Mouse (Mus musculus) heart, postnatal 0 days (tissue): ENCODE results near the gene Lypd9. TPM values are rescaled to one million over a fixed set of nuclear protein-coding genes. Genes with fewer than 3 reads are reported as not detected.
"Not testable (repeated sequence)": the region's sequence is repeated elsewhere in the genome, so short reads cannot be mapped to it uniquely, and the experiment has no call there.

Experiments used
- ATAC-seq: fragments of 200-750 bp; cut with Nextera tagmentation; 2 replicates; pipeline ENCODE4 v1.8.0; 2017; ENCODE audit warnings: low read depth, moderate number of reproducible peaks, moderate library complexity; ENCODE audit not compliant: insufficient read depth
- DNase-seq: peaks from one replicate; pipeline ENCODE4 v3.0.0-alpha.2; 2016; ENCODE audit warnings: low spot score
- H3K27ac ChIP-seq: fragments of 300-500 bp; sonication (generic); 2 replicates; pipeline ENCODE4 v1.5.1; 2014; ENCODE audit warnings: low read depth, mild to moderate bottlenecking
- H3K27me3 ChIP-seq: fragments of 300-500 bp; sonication (generic); 2 replicates; pipeline ENCODE4 v1.6.1; 2014; ENCODE audit warnings: low read length, mixed read lengths; ENCODE audit not compliant: control insufficient read depth, insufficient read depth
- H3K36me3 ChIP-seq: fragments of 300-500 bp; sonication (generic); replicated peaks from 2 replicates; pipeline ENCODE4 v1.6.1; 2014; ENCODE audit warnings: low read length, mixed read lengths; ENCODE audit not compliant: control insufficient read depth, insufficient read depth
- H3K4me1 ChIP-seq: fragments of 300-500 bp; sonication (generic); 2 replicates; pipeline ENCODE4 v1.6.1; 2014; ENCODE audit warnings: antibody characterized with exemption; ENCODE audit not compliant: control insufficient read depth, insufficient read depth
- H3K4me2 ChIP-seq: fragments of 300-500 bp; sonication (generic); 2 replicates; pipeline ENCODE4 v1.6.1; 2014; ENCODE audit warnings: low read depth, mild to moderate bottlenecking, low read length, moderate library complexity
- H3K4me3 ChIP-seq: fragments of 300-500 bp; sonication (generic); 2 replicates; pipeline ENCODE4 v1.5.1; 2014; ENCODE audit warnings: low read depth, low read length
- H3K9ac ChIP-seq: fragments of 300-500 bp; sonication (generic); replicated peaks from 2 replicates; pipeline ENCODE4 v1.6.1; 2014; ENCODE audit warnings: low read depth, low read length, mixed read lengths
- H3K9me3 ChIP-seq: fragments of 300-500 bp; sonication (generic); replicated peaks from 2 replicates; pipeline ENCODE4 v1.6.1; 2016; ENCODE audit warnings: low read length; ENCODE audit not compliant: control insufficient read depth
- CTCF ChIP-seq: IDR thresholded peaks from 2 replicates; pipeline ENCODE4 v1.5.1; 2016; ENCODE audit warnings: antibody characterized with exemption, control low read depth, low read depth
- EP300 ChIP-seq: IDR thresholded peaks from 2 replicates; pipeline ENCODE4 v1.6.1; 2016; ENCODE audit warnings: antibody characterized with exemption, low read depth
- WGBS: fragments of 180-500 bp; shearing (Covaris S2); extraction: QIAGEN DNeasy Blood & Tissue Kit; methylation state at CpG from one replicate; pipeline ENCODE4 v1.1.7; 2014; 5-methylcytosine and 5-hydroxymethylcytosine counted together
- polyA plus RNA-seq: library from polyadenylated mRNA; unstranded; fragments of >200 nt; fragmentation: Nextera tagmentation; extraction: Ambion mirVana; gene quantifications from 2 replicates; pipeline ENCODE4 v1.2.1, GENCODE M21; 2015
- total RNA-seq: library from RNA; depleted of rRNA; stranded (reverse); fragments of >200 nt; gene quantifications from 2 replicates; pipeline ENCODE4 v1.2.3, GENCODE M21; 2014; ENCODE audit warnings: low replicate concordance; rRNA removed

The Lypd9 gene
- total RNA-seq, result not detected in 2 replicates
- not detected in 2 replicates for polyA plus RNA-seq

GRCm38 (mm10) chr11:58452759-58453158, at the start of gene Lypd9:
Lypd9 (minus strand) TSS chr11:58452923.
- Histone ChIP-seq H3K4me2 (no peak within 1 kb of the TSS), H3K27ac (no peak within 1 kb of the TSS), H3K9me3 (0 out of 2 replicates have a peak, but pooled peaks cover 7% of the 10 kb centered on the region), H3K27me3 (no peaks in the 10 kb centered on the region), H3K36me3 (no peaks in the 10 kb centered on the region), H3K9ac (no peak within 1 kb of the TSS), H3K4me1 (no peaks in the 10 kb centered on the region), H3K4me3 (no peak within 1 kb of the TSS)
- no peak for ATAC-seq
- no peak for TF ChIP-seq EP300
- no peak for DNase-seq
- 96% methylated on average over 9 of the region's 9 CpGs for WGBS

GRCm38 (mm10) chr11:58502472-58502871, 49.7 kb upstream of the Lypd9 start, which contains the start of gene Olfr331:
Olfr331 (minus strand) TSS chr11:58502572.
- ATAC-seq, H3K4me2 ChIP-seq, H3K36me3 ChIP-seq, H3K4me3 ChIP-seq, H3K9ac ChIP-seq, H3K9me3 ChIP-seq, H3K4me1 ChIP-seq, H3K27me3 ChIP-seq, H3K27ac ChIP-seq, DNase-seq: not testable (repeated sequence)

GRCm38 (mm10) chr11:58499290-58499689, 46.6 kb upstream of the Lypd9 start:
- no peaks in the 10 kb centered on the region for H3K4me1 ChIP-seq
- no peak overlapping the region for H3K27ac ChIP-seq
- no peak for ATAC-seq
- no peak overlapping the region for H3K4me2 ChIP-seq
- no peak overlapping the region for H3K9ac ChIP-seq
- H3K9me3 ChIP-seq, result no peaks in the 10 kb centered on the region
- WGBS, result 51% methylated on average over 3 of the region's 3 CpGs
- H3K4me3 ChIP-seq, result no peak overlapping the region
- DNase-seq, result peak; percentile 13
- 0 out of 2 replicates have a peak, but pooled peaks cover 3% of the 10 kb centered on the region for H3K27me3 ChIP-seq
- no peak for TF ChIP-seq EP300
- TF ChIP-seq CTCF, result peak; percentile 43
- no peaks in the 10 kb centered on the region for H3K36me3 ChIP-seq

- no peaks in the 10 kb centered on the region for H3K36me3 ChIP-seq
- H3K4me3 ChIP-seq, result no peak overlapping the region
- DNase-seq (no peak), ATAC-seq (no peak)
- no peaks in the 10 kb centered on the region for H3K9me3 ChIP-seq
- 71% methylated on average over 9 of the region's 9 CpGs for WGBS
- H3K4me2 ChIP-seq, result no peak overlapping the region
- TF ChIP-seq EP300 (no peak), CTCF (no peak)
- H3K27ac ChIP-seq, result no peak overlapping the region
- H3K9ac ChIP-seq, result no peak overlapping the region
- 0 out of 2 replicates have a peak, but pooled peaks cover 3% of the 10 kb centered on the region for H3K27me3 ChIP-seq
- H3K4me1 ChIP-seq, result no peaks in the 10 kb centered on the region
These were observed 46.0 kb upstream of the Lypd9 start for GRCm38 (mm10) chr11:58498761-58499160.

GRCm38 (mm10) chr11:58492455-58492854, 39.7 kb upstream of the Lypd9 start, which contains the start of gene Olfr332:
Olfr332 (minus strand) TSS chr11:58492555.
- Histone ChIP-seq H3K27ac (no peak within 1 kb of the TSS), H3K27me3 (no peaks in the 10 kb centered on the region), H3K4me2 (no peak within 1 kb of the TSS), H3K36me3 (no peaks in the 10 kb centered on the region), H3K9me3 (no peaks in the 10 kb centered on the region), H3K4me1 (no peaks in the 10 kb centered on the region), H3K4me3 (no peak within 1 kb of the TSS), H3K9ac (no peak within 1 kb of the TSS)
- no peak for TF ChIP-seq CTCF
- no peak for TF ChIP-seq EP300
- 63% methylated on average over 2 of the region's 2 CpGs for WGBS
- no peak for ATAC-seq
- no peak for DNase-seq

- Histone ChIP-seq H3K36me3 (no peaks in the 10 kb centered on the region), H3K9ac (no peak within 1 kb of the TSS), H3K4me3 (no peak within 1 kb of the TSS), H3K4me1 (no peaks in the 10 kb centered on the region), H3K27me3 (no peaks in the 10 kb centered on the region), H3K4me2 (no peak within 1 kb of the TSS), H3K27ac (no peak within 1 kb of the TSS), H3K9me3 (no peaks in the 10 kb centered on the region)
- DNase-seq (no peak), ATAC-seq (no peak)
- TF ChIP-seq CTCF (no peak), EP300 (no peak)
These were observed 9.4 kb upstream of the Lypd9 start, which contains the start of gene Olfr30 for GRCm38 (mm10) chr11:58462170-58462569. Olfr30 (minus strand) TSS chr11:58462270.
